Mouse (Mus musculus): ENCODE measurements at regions not wholly inside any gene's neighbourhood (a gene's known extent, or its start where the extent isn't known, plus 50 kb on each side); places are given as distances from the start of the nearest gene placed in this dataset.

DNA sequence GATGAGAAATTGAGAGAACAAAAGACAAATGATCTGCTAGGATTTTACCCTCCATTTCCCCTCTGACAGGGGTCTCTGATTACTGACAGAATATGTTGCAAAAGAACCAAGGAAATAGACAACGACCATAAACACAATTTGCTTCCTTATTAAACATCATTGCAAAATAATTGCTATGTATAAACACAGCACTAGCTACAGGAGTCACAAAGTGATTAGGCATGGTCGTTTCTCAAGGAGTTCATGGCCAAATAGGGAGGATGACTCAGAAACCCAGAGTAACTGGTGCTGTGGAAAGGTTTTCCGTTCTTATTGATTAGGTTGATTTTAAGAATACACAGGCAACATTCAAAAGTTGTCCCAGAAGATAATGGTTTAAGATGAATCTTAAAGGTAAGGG, 180.4 kb downstream of the Gm12728 start:
- no peaks in the 10 kb centered on the region for H3K9me3 ChIP-seq (replicated peaks; ENCODE audit: control insufficient read depth, low read length, poor library complexity, severe bottlenecking)
- no peak overlapping the region for H3K27ac ChIP-seq (ENCODE audit: low read length)
- H3K4me1 ChIP-seq (ENCODE audit: control insufficient read depth, insufficient read depth, low read length): no peaks in the 10 kb centered on the region
- no peak overlapping the region for H3K4me3 ChIP-seq (ENCODE audit: low read depth, low read length)
- no peak for ATAC-seq
- WGBS: 77% methylated on average over 3 of the region's 3 CpGs
- no peaks in the 10 kb centered on the region for H3K36me3 ChIP-seq (ENCODE audit: control insufficient read depth, insufficient read depth, low read length)
- H3K4me2 ChIP-seq (ENCODE audit: low read length): no peak overlapping the region
- H3K9ac ChIP-seq (ENCODE audit: low read depth, low read length): no peak overlapping the region
- H3K27me3 ChIP-seq (ENCODE audit: control insufficient read depth, insufficient read depth, low read depth, low read length): no peaks in the 10 kb centered on the region

DNA sequence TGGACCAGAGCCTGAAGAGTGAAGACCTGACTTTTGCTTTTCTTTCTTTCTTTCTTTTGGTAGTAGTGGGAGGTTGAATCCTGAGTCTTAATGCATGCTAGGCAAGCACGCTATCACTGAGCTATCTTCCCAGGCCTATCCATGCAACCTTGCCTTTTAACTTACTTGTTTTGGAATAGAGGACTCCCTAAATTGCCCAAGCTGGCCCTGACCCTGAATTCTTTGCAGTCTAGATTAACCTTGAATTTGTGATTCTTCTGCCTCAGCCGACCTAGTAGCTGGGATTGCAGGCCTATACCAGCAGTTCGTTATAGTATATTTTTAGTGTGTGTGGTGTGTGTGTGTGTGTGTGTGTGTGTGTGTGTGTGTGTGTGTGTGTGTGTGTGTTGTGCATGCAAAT, 183.1 kb downstream of the Gm12728 start:
- H3K27me3 ChIP-seq (ENCODE audit: control insufficient read depth, insufficient read depth, low read depth, low read length): no peaks in the 10 kb centered on the region
- H3K9ac ChIP-seq (ENCODE audit: low read depth, low read length): no peak overlapping the region
- no peaks in the 10 kb centered on the region for H3K36me3 ChIP-seq (ENCODE audit: control insufficient read depth, insufficient read depth, low read length)
- no peaks in the 10 kb centered on the region for H3K9me3 ChIP-seq (replicated peaks; ENCODE audit: control insufficient read depth, low read length, poor library complexity, severe bottlenecking)
- WGBS: 94% methylated on average over 3 of the region's 3 CpGs
- ATAC-seq: no peak
- H3K4me1 ChIP-seq (ENCODE audit: control insufficient read depth, insufficient read depth, low read length): no peaks in the 10 kb centered on the region
- no peak overlapping the region for H3K4me2 ChIP-seq (ENCODE audit: low read length)
- H3K27ac ChIP-seq (ENCODE audit: low read length): no peak overlapping the region
- no peak overlapping the region for H3K4me3 ChIP-seq (ENCODE audit: low read depth, low read length)

- H3K36me3 ChIP-seq (ENCODE audit: control insufficient read depth, insufficient read depth, low read length): no peaks in the 10 kb centered on the region
- no peak overlapping the region for H3K4me2 ChIP-seq (ENCODE audit: low read length)
- no peaks in the 10 kb centered on the region for H3K4me1 ChIP-seq (ENCODE audit: control insufficient read depth, insufficient read depth, low read length)
- H3K9me3 ChIP-seq (replicated peaks; ENCODE audit: control insufficient read depth, low read length, poor library complexity, severe bottlenecking): no peaks in the 10 kb centered on the region
- no peak for ATAC-seq
- no peak overlapping the region for H3K9ac ChIP-seq (ENCODE audit: low read depth, low read length)
- no peak overlapping the region for H3K4me3 ChIP-seq (ENCODE audit: low read depth, low read length)
- 85% methylated on average over 6 of the region's 6 CpGs for WGBS
- no peak overlapping the region for H3K27ac ChIP-seq (ENCODE audit: low read length)
- no peaks in the 10 kb centered on the region for H3K27me3 ChIP-seq (ENCODE audit: control insufficient read depth, insufficient read depth, low read depth, low read length)
Observed at GRCm38 (mm10) chr4:105973769-105974397, 184.2 kb downstream of the Gm12728 start.

GRCm38 (mm10) chr4:105974948-105975347, 185.3 kb downstream of the Gm12728 start:
- 66% methylated on average over 4 of the region's 4 CpGs for WGBS
- no peak for ATAC-seq

GRCm38 (mm10) chr4:105979048-105979447, 189.4 kb downstream of the Gm12728 start:
- 92% methylated on average over 5 of the region's 5 CpGs for WGBS
- no peaks in the 10 kb centered on the region for H3K27me3 ChIP-seq (ENCODE audit: control insufficient read depth, insufficient read depth, low read depth, low read length)
- H3K9ac ChIP-seq (ENCODE audit: low read depth, low read length): no peak overlapping the region
- no peaks in the 10 kb centered on the region for H3K9me3 ChIP-seq (replicated peaks; ENCODE audit: control insufficient read depth, low read length, poor library complexity, severe bottlenecking)
- H3K4me3 ChIP-seq (ENCODE audit: low read depth, low read length): no peak overlapping the region
- H3K27ac ChIP-seq (ENCODE audit: low read length): no peak overlapping the region
- no peak overlapping the region for H3K4me2 ChIP-seq (ENCODE audit: low read length)
- no peaks in the 10 kb centered on the region for H3K36me3 ChIP-seq (ENCODE audit: control insufficient read depth, insufficient read depth, low read length)
- ATAC-seq: no peak
- H3K4me1 ChIP-seq (ENCODE audit: control insufficient read depth, insufficient read depth, low read length): no peaks in the 10 kb centered on the region

More at GRCm38 (mm10) chr4:105974948-105975347, 185.3 kb downstream of the Gm12728 start:
- H3K4me1 ChIP-seq (ENCODE audit: control insufficient read depth, insufficient read depth, low read length): no peaks in the 10 kb centered on the region
- H3K4me2 ChIP-seq (ENCODE audit: low read length): no peak overlapping the region
- H3K36me3 ChIP-seq (ENCODE audit: control insufficient read depth, insufficient read depth, low read length): no peaks in the 10 kb centered on the region
- no peak overlapping the region for H3K9ac ChIP-seq (ENCODE audit: low read depth, low read length)
- H3K27me3 ChIP-seq (ENCODE audit: control insufficient read depth, insufficient read depth, low read depth, low read length): no peaks in the 10 kb centered on the region
- H3K4me3 ChIP-seq (ENCODE audit: low read depth, low read length): no peak overlapping the region
- no peak overlapping the region for H3K27ac ChIP-seq (ENCODE audit: low read length)
- H3K9me3 ChIP-seq (replicated peaks; ENCODE audit: control insufficient read depth, low read length, poor library complexity, severe bottlenecking): no peaks in the 10 kb centered on the region

GRCm38 (mm10) chr4:105983018-105983417, 193.3 kb downstream of the Gm12728 start:
- Histone ChIP-seq H3K4me2 (ENCODE audit: low read length) (no peak overlapping the region), H3K27me3 (ENCODE audit: control insufficient read depth, insufficient read depth, low read depth, low read length) (no peaks in the 10 kb centered on the region), H3K4me1 (ENCODE audit: control insufficient read depth, insufficient read depth, low read length) (no peaks in the 10 kb centered on the region), H3K4me3 (ENCODE audit: low read depth, low read length) (no peak overlapping the region), H3K27ac (ENCODE audit: low read length) (no peak overlapping the region), H3K36me3 (ENCODE audit: control insufficient read depth, insufficient read depth, low read length) (no peaks in the 10 kb centered on the region), H3K9me3 (replicated peaks; ENCODE audit: control insufficient read depth, low read length, poor library complexity, severe bottlenecking) (no peaks in the 10 kb centered on the region), H3K9ac (ENCODE audit: low read depth, low read length) (no peak overlapping the region)
- no peak for ATAC-seq
- WGBS: 83% methylated on average over 1 of the region's 1 CpGs

DNA sequence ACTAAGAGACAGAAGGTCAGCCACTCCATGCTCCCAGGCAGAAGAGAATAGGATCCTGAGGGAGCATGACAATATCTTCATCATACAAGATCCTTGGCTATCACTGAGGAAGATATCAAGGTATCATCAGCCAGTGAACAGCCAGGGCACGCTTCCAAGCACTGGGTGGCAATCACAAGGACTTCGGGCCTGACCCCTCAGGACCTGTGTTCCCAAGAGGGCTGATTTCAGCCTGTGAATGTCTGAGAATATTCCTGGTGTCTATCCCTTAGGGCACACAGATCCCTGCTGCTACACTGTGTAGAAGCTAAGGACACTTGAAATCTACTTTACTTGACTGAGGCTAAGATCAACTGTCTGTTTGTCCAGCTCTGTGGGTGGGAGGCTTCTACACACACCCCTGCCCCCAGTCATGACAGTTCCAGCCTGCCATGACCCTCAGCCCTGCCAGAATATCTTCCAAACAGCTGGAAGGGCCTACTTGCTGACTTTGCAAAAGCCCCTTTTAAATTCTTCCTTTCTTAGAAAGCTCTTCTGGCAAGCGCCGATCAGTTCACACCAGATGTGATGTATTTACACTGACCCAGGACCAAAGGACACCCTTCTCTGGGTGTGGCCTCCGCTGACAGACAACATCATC, 198.4 kb downstream of the Gm12728 start:
- no peaks in the 10 kb centered on the region for H3K27me3 ChIP-seq (ENCODE audit: control insufficient read depth, insufficient read depth, low read depth, low read length)
- ATAC-seq: no peak
- no peak overlapping the region for H3K4me3 ChIP-seq (ENCODE audit: low read depth, low read length)
- no peak overlapping the region for H3K4me2 ChIP-seq (ENCODE audit: low read length)
- no peak overlapping the region for H3K27ac ChIP-seq (ENCODE audit: low read length)
- 85% methylated on average over 5 of the region's 5 CpGs for WGBS
- no peaks in the 10 kb centered on the region for H3K36me3 ChIP-seq (ENCODE audit: control insufficient read depth, insufficient read depth, low read length)
- H3K9ac ChIP-seq (ENCODE audit: low read depth, low read length): no peak overlapping the region
- no peaks in the 10 kb centered on the region for H3K9me3 ChIP-seq (replicated peaks; ENCODE audit: control insufficient read depth, low read length, poor library complexity, severe bottlenecking)
- H3K4me1 ChIP-seq (ENCODE audit: control insufficient read depth, insufficient read depth, low read length): no peaks in the 10 kb centered on the region

GRCm38 (mm10) chr4:105992581-105993127, 203.0 kb downstream of the Gm12728 start:
- ATAC-seq: no peak
- H3K27ac ChIP-seq (ENCODE audit: low read length): no peak overlapping the region
- H3K4me2 ChIP-seq (ENCODE audit: low read length): no peak overlapping the region
- WGBS: 77% methylated on average over 6 of the region's 6 CpGs
- H3K27me3 ChIP-seq (ENCODE audit: control insufficient read depth, insufficient read depth, low read depth, low read length): no peaks in the 10 kb centered on the region
- H3K9ac ChIP-seq (ENCODE audit: low read depth, low read length): no peak overlapping the region
- no peaks in the 10 kb centered on the region for H3K36me3 ChIP-seq (ENCODE audit: control insufficient read depth, insufficient read depth, low read length)
- no peaks in the 10 kb centered on the region for H3K9me3 ChIP-seq (replicated peaks; ENCODE audit: control insufficient read depth, low read length, poor library complexity, severe bottlenecking)
- no peaks in the 10 kb centered on the region for H3K4me1 ChIP-seq (ENCODE audit: control insufficient read depth, insufficient read depth, low read length)
- H3K4me3 ChIP-seq (ENCODE audit: low read depth, low read length): no peak overlapping the region

- 78% methylated on average over 14 of the region's 14 CpGs for WGBS
- Histone ChIP-seq H3K9ac (ENCODE audit: low read depth, low read length) (no peak overlapping the region), H3K4me1 (ENCODE audit: control insufficient read depth, insufficient read depth, low read length) (no peaks in the 10 kb centered on the region), H3K36me3 (ENCODE audit: control insufficient read depth, insufficient read depth, low read length) (no peaks in the 10 kb centered on the region), H3K27ac (ENCODE audit: low read length) (no peak overlapping the region), H3K27me3 (ENCODE audit: control insufficient read depth, insufficient read depth, low read depth, low read length) (no peaks in the 10 kb centered on the region), H3K4me3 (ENCODE audit: low read depth, low read length) (no peak overlapping the region), H3K4me2 (ENCODE audit: low read length) (no peak overlapping the region), H3K9me3 (replicated peaks; ENCODE audit: control insufficient read depth, low read length, poor library complexity, severe bottlenecking) (no peaks in the 10 kb centered on the region)
- ATAC-seq: no peak
Observed at GRCm38 (mm10) chr4:105994390-105994798, 204.7 kb downstream of the Gm12728 start.
